Mouse (Mus musculus): Measurements from ENCODE around the gene Ptdss2.

- TF ChIP-seq CTCF (IDR thresholded peaks at IDR 0.05; ENCODE audit: borderline replicate concordance, insufficient read depth, low read length) (no peak), POLR2A (IDR thresholded peaks at IDR 0.05; ENCODE audit: low read depth, low read length) (no peak)
These were observed 4.5 kb upstream of the Ptdss2 start, which contains the start of gene Ano9 for GRCm38 (mm10) chr7:141117636-141118035.
